Mouse (Mus musculus) CD4-positive, CD25-positive, alpha-beta regulatory T cell (primary cell): ENCODE measurements around the gene Zmiz2. TPM values are rescaled to one million over a fixed set of nuclear protein-coding genes. Genes with fewer than 3 reads are reported as not detected.

ENCODE experiments used
- polyA plus RNA-seq: library from polyadenylated mRNA; unstranded; fragments of 100-300 nt; shearing (Covaris generic); gene quantifications from one replicate; pipeline ENCODE4 v1.2.1, GENCODE M21; 2017

Zmiz2 gene
- 109 TPM for polyA plus RNA-seq

GRCm38 (mm10) chr11:6388726-6389413 is at the start of gene Zmiz2:
Gene Zmiz2 (plus strand): TSS chr11:6389074.

GRCm38 (mm10) chr11:6414751-6415550 is 26.1 kb downstream of the Zmiz2 start, which contains the start of gene Ppia:
Gene Ppia (plus strand): TSS chr11:6415443.

GRCm38 (mm10) chr11:6444077-6444853 is 55.4 kb downstream of the Zmiz2 start, which contains the start of gene H2afv:
Gene H2afv (minus strand): TSS chr11:6444443.

Other genes with a start within 250 kb of the Zmiz2 start
- 0.16 TPM for gene A730071L15Rik, start 189.0 kb upstream of the Zmiz2 start, polyA plus RNA-seq
- 50.5 TPM for gene Nudcd3, start 188.7 kb upstream of the Zmiz2 start, polyA plus RNA-seq
- 0.05 TPM for gene Npc1l1, start 158.9 kb upstream of the Zmiz2 start, polyA plus RNA-seq
- gene Ddx56, start 121.3 kb upstream of the Zmiz2 start, polyA plus RNA-seq: 90.4 TPM
- gene Tmed4, start 114.2 kb upstream of the Zmiz2 start, polyA plus RNA-seq: 65.7 TPM
- 194 TPM for gene Ogdh, start 97.4 kb upstream of the Zmiz2 start, polyA plus RNA-seq
- 4,352 TPM for gene Ppia, start 26.4 kb downstream of the Zmiz2 start, polyA plus RNA-seq
- 221 TPM for gene H2afv, start 55.4 kb downstream of the Zmiz2 start, polyA plus RNA-seq
- 20.3 TPM for gene Purb, start 86.8 kb downstream of the Zmiz2 start, polyA plus RNA-seq
- gene Myo1g, start 131.9 kb downstream of the Zmiz2 start, polyA plus RNA-seq: 203 TPM
- gene Ccm2, start 157.8 kb downstream of the Zmiz2 start, polyA plus RNA-seq: 332 TPM
- 1.3 TPM for gene Nacad, start 217.0 kb downstream of the Zmiz2 start, polyA plus RNA-seq
- gene Tbrg4, start 237.0 kb downstream of the Zmiz2 start, polyA plus RNA-seq: 17.7 TPM
- not detected for gene Wap, start 249.6 kb downstream of the Zmiz2 start, polyA plus RNA-seq